8 mouse cellular contexts compared by ENCODE assay signal in genomic region chr10:128377222-128377939, GRCm38 (mm10). TPM values are rescaled to one million over a fixed set of nuclear protein-coding genes. Genes with fewer than 3 reads are reported as not detected.
DNase-seq lines count a peak whose midpoint lies in the region; ATAC-seq and TF ChIP-seq lines count a peak whose summit lies in the region.

No protein-coding gene starts in this region.

- peak overlapping the region; percentile 99 for H3K9ac ChIP-seq in limb, embryonic 12.5 days (replicated peaks)
- peak overlapping the region; percentile 86 for H3K9ac ChIP-seq in midbrain, embryonic 15.5 days

- DNase-seq in frontal cortex, postnatal 25 days (ENCODE audit: low spot score in 2 of 2): no peak
- peak; percentile 27 for DNase-seq in 416B (ENCODE audit: low read depth)
- no peak for DNase-seq in cerebellum, adult 2 months
- peak; percentile 63 for DNase-seq in forelimb bud, embryonic 11.5 days (ENCODE audit: low read depth, low spot score)
- DNase-seq in thymus, adult 18-20 months: peak; percentile 39 to 45

- no peaks in the 10 kb centered on the region for H3K9me3 ChIP-seq in limb, embryonic 12.5 days
- H3K9me3 ChIP-seq in midbrain, embryonic 15.5 days: no peaks in the 10 kb centered on the region

- peak overlapping the region; percentile 77 for H3K4me2 ChIP-seq in limb, embryonic 12.5 days
- peak overlapping the region; percentile 71 for H3K4me2 ChIP-seq in midbrain, embryonic 15.5 days

- no peak for TF ChIP-seq CTCF in cerebellum, adult 2 months (IDR thresholded peaks at IDR 0.05; ENCODE audit: borderline replicate concordance, insufficient read depth, low read depth, low read length)

- H3K4me3 ChIP-seq in cerebellum, adult 2 months (replicated peaks; ENCODE audit: insufficient read depth, low read depth, low read length): peak overlapping the region; percentile 95
- peak overlapping the region; percentile 100 for H3K4me3 ChIP-seq in limb, embryonic 12.5 days (replicated peaks)
- H3K4me3 ChIP-seq in midbrain, embryonic 15.5 days: peak overlapping the region; percentile 70

- under 1% methylated on average over 47 of the region's 47 CpGs for WGBS in cerebellum, adult 2 months
- under 1% methylated on average over 29 of the region's 47 CpGs for WGBS in limb, embryonic 12.5 days
- under 1% methylated on average over 44 of the region's 47 CpGs for WGBS in midbrain, embryonic 15.5 days

- peak; percentile 39 for ATAC-seq in frontal cortex, adult (ENCODE audit: low TSS enrichment)
- peak; percentile 40 for ATAC-seq in limb, embryonic 12.5 days (ENCODE audit: insufficient number of reproducible peaks, insufficient read depth, low FRiP score, low TSS enrichment, low read depth)
- ATAC-seq in midbrain, embryonic 15.5 days (replicated peaks): peak; percentile 81

- peaks cover 15% of the 10 kb centered on the region for H3K4me1 ChIP-seq in cerebellum, adult 2 months (ENCODE audit: control insufficient read depth, insufficient read depth, low read length)
- peaks cover 25% of the 10 kb centered on the region for H3K4me1 ChIP-seq in limb, embryonic 12.5 days (replicated peaks)
- H3K4me1 ChIP-seq in midbrain, embryonic 15.5 days: peaks cover 27% of the 10 kb centered on the region

- no peaks in the 10 kb centered on the region for H3K27me3 ChIP-seq in cerebellum, adult 2 months (ENCODE audit: control insufficient read depth, insufficient read depth, low read length)
- H3K27me3 ChIP-seq in limb, embryonic 12.5 days: no peaks in the 10 kb centered on the region
- H3K27me3 ChIP-seq in midbrain, embryonic 15.5 days (replicated peaks): no peaks in the 10 kb centered on the region

- TF ChIP-seq POLR2A in cerebellum, adult 2 months (IDR thresholded peaks at IDR 0.05; ENCODE audit: borderline replicate concordance, insufficient read depth, low read length): no peak

- peaks cover 44% of the 10 kb centered on the region for H3K36me3 ChIP-seq in limb, embryonic 12.5 days
- peaks cover 19% of the 10 kb centered on the region for H3K36me3 ChIP-seq in midbrain, embryonic 15.5 days (replicated peaks)

- H3K27ac ChIP-seq in cerebellum, adult 2 months (ENCODE audit: insufficient read depth, low read length): peak overlapping the region; percentile 45; the same call in 1 of the 2 replicates
- peak overlapping the region; percentile 97 for H3K27ac ChIP-seq in limb, embryonic 12.5 days
- peak overlapping the region; percentile 97 for H3K27ac ChIP-seq in midbrain, embryonic 15.5 days

RNA-seq across cellular contexts. Expression of gene Ankrd52, which starts 0.5 kb away (rescaled TPM):
- polyA plus RNA-seq in cerebellum, adult 2 months (2012; rRNA removed): 40.6 and 41.6 TPM in 2 replicates
- polyA plus RNA-seq in limb, embryonic 12.5 days (2016; fragmentation: Nextera tagmentation; extraction: Ambion mirVana): 13.5 and 14.8 TPM in 2 replicates
- polyA plus RNA-seq in midbrain, embryonic 15.5 days (2015; fragmentation: Nextera tagmentation; extraction: Ambion mirVana): 15.0 and 15.6 TPM in 2 replicates

RNA-seq across cellular contexts. Expression of gene Coq10a, which starts 8.6 kb away (rescaled TPM):
- 115 and 117 TPM in 2 replicates for polyA plus RNA-seq in cerebellum, adult 2 months (2012; rRNA removed)
- polyA plus RNA-seq in limb, embryonic 12.5 days (2016; fragmentation: Nextera tagmentation; extraction: Ambion mirVana): 15.5 and 15.8 TPM in 2 replicates
- polyA plus RNA-seq in midbrain, embryonic 15.5 days (2015; fragmentation: Nextera tagmentation; extraction: Ambion mirVana): 42.6 and 44.2 TPM in 2 replicates

RNA-seq across cellular contexts. Expression of gene Slc39a5, which starts 23.6 kb away (rescaled TPM):
- 0.13 TPM in 1 of 2 replicates, not detected in the other for polyA plus RNA-seq in cerebellum, adult 2 months (2012; rRNA removed)
- not detected in 2 replicates for polyA plus RNA-seq in limb, embryonic 12.5 days (2016; fragmentation: Nextera tagmentation; extraction: Ambion mirVana)
- polyA plus RNA-seq in midbrain, embryonic 15.5 days (2015; fragmentation: Nextera tagmentation; extraction: Ambion mirVana): not detected in 2 replicates

RNA-seq across cellular contexts. Expression of gene Nabp2, which starts 33.9 kb away (rescaled TPM):
- polyA plus RNA-seq in cerebellum, adult 2 months (2012; rRNA removed): 78.9 and 83.6 TPM in 2 replicates
- polyA plus RNA-seq in limb, embryonic 12.5 days (2016; fragmentation: Nextera tagmentation; extraction: Ambion mirVana): 65.1 and 65.2 TPM in 2 replicates
- polyA plus RNA-seq in midbrain, embryonic 15.5 days (2015; fragmentation: Nextera tagmentation; extraction: Ambion mirVana): 146 and 147 TPM in 2 replicates

RNA-seq across cellular contexts. Expression of gene Rnf41, which starts 34.1 kb away (rescaled TPM):
- polyA plus RNA-seq in cerebellum, adult 2 months (2012; rRNA removed): 88.0 and 90.5 TPM in 2 replicates
- polyA plus RNA-seq in limb, embryonic 12.5 days (2016; fragmentation: Nextera tagmentation; extraction: Ambion mirVana): 42.5 TPM in 2 replicates
- polyA plus RNA-seq in midbrain, embryonic 15.5 days (2015; fragmentation: Nextera tagmentation; extraction: Ambion mirVana): 105 and 107 TPM in 2 replicates

Comparison
In these comparisons a context has a peak if more than half of its experiments do, and no peak if none do; other contexts are left out.
1. DNase-seq: peak in 416B (single experiment), forelimb bud, embryonic 11.5 days (single experiment) and thymus, adult 18-20 months (2 of 2); none in frontal cortex, postnatal 25 days (0 of 2) and cerebellum, adult 2 months (0 of 2).
2. H3K27ac ChIP-seq: peak in every context shown above with its lines; median percentile 97 in limb, embryonic 12.5 days; 97 in midbrain, embryonic 15.5 days; 45 in cerebellum, adult 2 months.
3. Peak in every context shown above with its lines, with median percentiles within 50 percentile points of each other: ATAC-seq and H3K4me3 ChIP-seq.